Mouse (Mus musculus) brown adipose tissue, adult 24 weeks (tissue): ENCODE measurements at regions not wholly inside any gene's neighbourhood (a gene's known extent, or its start where the extent isn't known, plus 50 kb on each side); places are given as distances from the start of the nearest gene placed in this dataset.
A peak's percentile ranks its signal among the peaks of the same experiment; 100 is the strongest.

Experiments used
- H3K27ac ChIP-seq: fragments of 200-500 bp; replicated peaks from 2 replicates; pipeline ENCODE4 v1.5.1; 2012; ENCODE audit warnings: low read depth, mild to moderate bottlenecking, low read length
- H3K4me1 ChIP-seq: fragments of 200-500 bp; 2 replicates; pipeline ENCODE4 v1.6.1; 2012; ENCODE audit warnings: low read length, mixed read lengths; ENCODE audit not compliant: control insufficient read depth, insufficient read depth, insufficient read length
- H3K4me3 ChIP-seq: fragments of 200-500 bp; 2 replicates; pipeline ENCODE4 v1.5.1; 2012; ENCODE audit warnings: low read depth, mild to moderate bottlenecking, low read length, moderate library complexity; ENCODE audit not compliant: insufficient read depth

GRCm38 (mm10) chr15:41154551-41155151 lies 1020.5 kb downstream of the 9330182O14Rik start:
- peak overlapping the region; percentile 81 for H3K27ac ChIP-seq
- H3K4me3 ChIP-seq, result peak overlapping the region; percentile 53
- no peaks in the 10 kb centered on the region; the same call in 1 of the 2 replicates for H3K4me1 ChIP-seq

- peak overlapping the region; percentile 81 for H3K27ac ChIP-seq
- H3K4me3 ChIP-seq, result peak overlapping the region; percentile 53
- H3K4me1 ChIP-seq, result no peaks in the 10 kb centered on the region; the same call in 1 of the 2 replicates
These were observed 1021.0 kb downstream of the 9330182O14Rik start for GRCm38 (mm10) chr15:41155169-41155638.

GRCm38 (mm10) chr15:41157802-41158201 lies 1023.6 kb downstream of the 9330182O14Rik start:
- Histone ChIP-seq H3K4me1 (no peaks in the 10 kb centered on the region; the same call in 1 of the 2 replicates), H3K4me3 (no peak overlapping the region), H3K27ac (no peak overlapping the region)

- Histone ChIP-seq H3K27ac (no peak overlapping the region), H3K4me3 (no peak overlapping the region), H3K4me1 (no peaks in the 10 kb centered on the region; the same call in 1 of the 2 replicates)
These were observed 1028.1 kb downstream of the 9330182O14Rik start for GRCm38 (mm10) chr15:41162268-41162667.

- no peak overlapping the region for H3K27ac ChIP-seq
- no peaks in the 10 kb centered on the region; the same call in 1 of the 2 replicates for H3K4me1 ChIP-seq
- no peak overlapping the region for H3K4me3 ChIP-seq
These were observed 1028.6 kb downstream of the 9330182O14Rik start for GRCm38 (mm10) chr15:41162793-41163192.

GRCm38 (mm10) chr15:41163643-41164358 lies 1029.6 kb downstream of the 9330182O14Rik start:
- Histone ChIP-seq H3K4me1 (no peaks in the 10 kb centered on the region), H3K4me3 (peak overlapping the region; percentile 42), H3K27ac (no peak overlapping the region)

- H3K4me1 ChIP-seq, result no peaks in the 10 kb centered on the region
- H3K27ac ChIP-seq, result no peak overlapping the region
- H3K4me3 ChIP-seq, result no peak overlapping the region
These were observed 1031.4 kb downstream of the 9330182O14Rik start for GRCm38 (mm10) chr15:41165534-41165933.

GRCm38 (mm10) chr15:41190792-41191191 lies 1056.6 kb downstream of the 9330182O14Rik start:
- H3K4me3 ChIP-seq, result no peak overlapping the region
- no peak overlapping the region for H3K27ac ChIP-seq
- no peaks in the 10 kb centered on the region for H3K4me1 ChIP-seq

GRCm38 (mm10) chr15:41193240-41193639 lies 1059.1 kb downstream of the 9330182O14Rik start:
- H3K4me3 ChIP-seq, result no peak overlapping the region
- no peak overlapping the region for H3K27ac ChIP-seq
- H3K4me1 ChIP-seq, result no peaks in the 10 kb centered on the region

- H3K27ac ChIP-seq, result no peak overlapping the region
- no peak overlapping the region for H3K4me3 ChIP-seq
- no peaks in the 10 kb centered on the region for H3K4me1 ChIP-seq
These were observed 1089.6 kb downstream of the 9330182O14Rik start for GRCm38 (mm10) chr15:41223801-41224200.

- Histone ChIP-seq H3K27ac (peak overlapping the region; percentile 88), H3K4me1 (no peaks in the 10 kb centered on the region), H3K4me3 (no peak overlapping the region)
These were observed 1098.4 kb downstream of the 9330182O14Rik start for GRCm38 (mm10) chr15:41232406-41233060.
